Mouse (Mus musculus) G1E-ER4 (cell line): ENCODE results near the gene Galnt17. TPM values are rescaled to one million over a fixed set of nuclear protein-coding genes. Genes with fewer than 3 reads are reported as not detected.

Experiments used
- GATA1 ChIP-seq: IDR thresholded peaks from one replicate; pipeline ENCODE4 v1.8.0; 2012; ENCODE audit warnings: low read length, inconsistent platforms
- polyA plus RNA-seq: library from polyadenylated mRNA; stranded (reverse); fragments of >175 nt; gene quantifications from 2 replicates; pipeline ENCODE4 v1.2.3, GENCODE M21; 2012

Galnt17 gene
- polyA plus RNA-seq, 1 experiment: not detected

DNA sequence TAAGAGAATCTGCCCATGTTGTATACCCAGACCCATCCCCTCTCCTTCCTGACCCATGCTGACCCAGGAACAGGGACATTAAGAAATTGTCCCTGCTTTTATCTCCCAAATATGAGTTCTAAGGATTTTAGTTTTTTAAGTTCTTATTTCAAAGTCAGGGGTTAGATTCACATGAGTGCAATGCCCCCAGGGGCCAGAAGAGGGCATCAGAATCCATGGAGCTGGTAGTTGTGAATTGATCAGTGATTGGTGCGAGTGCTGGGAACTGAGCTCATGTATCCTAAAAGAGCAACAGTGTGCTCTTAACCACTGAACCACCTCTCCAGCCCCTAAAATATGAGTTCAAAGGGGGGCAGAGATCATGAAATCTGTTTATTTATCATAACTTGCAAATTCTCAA is 438.4 kb downstream of the Galnt17 start:
- no peak for TF ChIP-seq GATA1

DNA sequence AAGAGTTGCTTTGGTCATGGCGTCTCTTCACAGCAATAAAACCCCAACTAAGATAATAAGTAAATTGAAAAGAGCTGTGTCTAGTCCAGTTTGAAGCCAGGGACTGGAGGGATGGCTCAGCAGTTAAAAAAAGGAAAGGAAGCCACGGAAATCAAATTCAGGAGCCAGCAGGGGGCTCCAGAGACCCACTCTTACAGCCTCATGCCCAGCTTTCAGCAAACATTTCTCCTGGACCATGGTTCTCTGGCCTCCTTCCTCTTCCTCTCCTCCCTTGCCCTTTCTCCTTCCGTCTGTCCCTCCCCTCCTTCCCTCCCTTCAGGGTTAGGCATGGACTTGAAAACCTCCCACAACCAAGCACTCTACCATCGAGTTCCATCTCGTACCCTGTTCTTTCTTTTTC is 446.0 kb downstream of the Galnt17 start:
- no peak for TF ChIP-seq GATA1

DNA sequence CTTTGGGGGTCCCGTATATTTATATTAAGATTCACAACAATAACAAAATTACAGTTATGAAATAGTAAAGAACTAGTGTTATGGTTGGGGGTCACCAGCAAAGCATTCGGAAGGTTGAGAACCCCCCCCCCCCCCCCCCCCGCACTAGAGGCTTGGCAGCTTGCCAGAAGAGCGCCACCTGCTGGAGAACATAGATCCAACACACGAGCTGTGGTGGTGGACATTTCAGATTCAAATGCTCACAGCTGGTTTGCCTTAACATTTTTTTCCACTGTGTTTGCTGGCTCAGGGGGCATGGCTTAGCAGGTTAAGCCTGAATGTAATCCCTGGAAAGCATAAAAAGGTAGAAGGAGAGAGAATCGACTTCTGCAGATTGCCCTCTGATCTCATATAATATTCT is 448.6 kb downstream of the Galnt17 start:
- no peak for TF ChIP-seq GATA1

DNA sequence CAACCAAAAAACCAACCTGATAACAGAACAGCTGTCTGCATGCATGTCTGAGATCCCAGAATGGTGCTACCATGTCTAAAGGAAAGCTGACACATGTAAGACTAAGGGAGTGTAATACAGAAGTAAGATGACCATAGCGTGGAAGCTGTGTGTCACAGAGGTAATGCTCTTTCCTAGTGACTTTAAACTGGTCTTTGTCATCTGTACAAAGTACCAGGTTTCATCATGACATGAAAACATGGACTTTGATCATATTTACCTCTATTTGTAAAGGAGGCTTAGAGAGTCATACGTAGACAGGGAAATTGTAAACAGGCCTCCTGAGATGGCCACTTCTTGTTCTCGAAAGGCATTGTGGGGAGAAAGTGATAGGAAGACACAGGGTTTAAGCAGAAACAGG is 449.6 kb downstream of the Galnt17 start:
- TF ChIP-seq GATA1: no peak

DNA sequence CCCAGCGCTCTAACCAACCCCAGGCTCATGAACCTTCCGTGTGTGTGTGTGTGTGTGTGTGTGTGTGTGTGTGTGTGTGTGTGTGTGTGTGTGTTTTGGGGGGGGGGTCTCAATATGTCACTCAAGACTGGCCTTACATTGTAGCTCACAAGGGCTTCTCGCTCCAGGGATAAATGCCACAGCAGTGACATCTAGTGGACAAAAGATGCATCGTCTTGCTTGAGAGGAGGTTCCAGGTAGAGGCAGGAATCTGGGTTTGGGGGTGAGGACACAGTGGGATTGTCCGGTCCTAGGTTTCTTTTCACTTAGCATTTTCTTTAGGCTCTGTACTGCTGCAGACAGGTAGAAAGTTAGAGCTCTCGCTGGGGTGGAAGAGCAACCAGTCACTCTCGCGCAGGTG is 450.1 kb downstream of the Galnt17 start:
- no peak for TF ChIP-seq GATA1

DNA sequence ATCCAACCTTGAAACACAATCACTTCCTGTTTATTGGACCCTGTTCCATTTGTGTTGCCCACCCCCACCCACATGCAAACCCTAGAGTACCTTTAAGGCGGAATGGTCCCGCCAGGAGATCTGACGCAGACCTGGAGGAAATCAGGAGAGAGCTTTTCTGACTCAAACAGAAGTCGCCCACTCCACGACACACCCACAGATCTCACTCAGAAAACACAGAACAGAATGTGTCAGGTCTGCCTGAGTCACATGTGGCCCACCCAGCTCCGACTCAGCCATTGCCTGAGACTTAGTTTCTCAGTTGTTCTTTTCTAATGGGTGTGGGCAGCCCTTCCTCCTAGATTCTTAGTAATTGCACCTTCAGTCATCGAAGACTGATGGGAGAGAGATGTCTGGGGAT is 453.9 kb downstream of the Galnt17 start:
- TF ChIP-seq GATA1: no peak

DNA sequence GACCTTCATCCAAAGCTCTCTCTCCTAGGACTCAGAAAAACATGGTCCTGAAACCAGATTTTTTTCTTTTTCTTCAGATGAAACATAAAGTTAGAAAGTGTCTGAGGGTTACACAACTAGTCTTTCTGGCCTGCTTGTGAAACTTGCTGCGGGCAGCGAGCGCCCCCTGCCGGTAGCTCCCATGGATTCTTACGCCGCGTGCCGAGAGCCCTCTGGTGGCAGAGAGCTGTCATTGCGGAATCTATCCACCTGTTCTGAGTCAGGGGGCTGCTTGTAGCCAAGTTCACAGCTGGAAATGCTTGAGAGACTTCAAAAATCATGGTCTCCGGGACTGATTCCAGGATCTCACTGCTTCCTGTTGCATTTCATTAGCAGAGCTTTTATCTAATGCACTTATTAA is 454.9 kb downstream of the Galnt17 start:
- no peak for TF ChIP-seq GATA1

DNA sequence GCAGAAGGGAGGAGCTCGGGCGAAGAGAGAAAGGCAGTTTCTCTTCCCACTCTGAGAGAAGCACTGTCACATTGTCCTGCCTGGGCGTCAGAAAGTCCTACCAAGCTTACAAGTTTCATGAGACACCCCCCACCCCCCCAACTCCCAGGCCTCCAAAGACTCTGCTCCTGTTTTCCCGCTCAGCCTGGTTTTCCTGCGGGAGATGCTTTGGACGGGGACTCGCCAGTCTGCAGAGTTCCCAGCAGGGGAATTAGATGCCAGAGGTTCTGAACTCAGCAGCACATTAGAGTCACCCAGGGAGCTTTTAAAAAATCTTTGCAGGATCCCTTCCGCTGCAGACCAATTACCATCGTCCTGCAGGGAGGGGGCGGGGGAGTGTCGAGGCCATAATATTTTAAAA is 456.1 kb downstream of the Galnt17 start:
- no peak for TF ChIP-seq GATA1

DNA sequence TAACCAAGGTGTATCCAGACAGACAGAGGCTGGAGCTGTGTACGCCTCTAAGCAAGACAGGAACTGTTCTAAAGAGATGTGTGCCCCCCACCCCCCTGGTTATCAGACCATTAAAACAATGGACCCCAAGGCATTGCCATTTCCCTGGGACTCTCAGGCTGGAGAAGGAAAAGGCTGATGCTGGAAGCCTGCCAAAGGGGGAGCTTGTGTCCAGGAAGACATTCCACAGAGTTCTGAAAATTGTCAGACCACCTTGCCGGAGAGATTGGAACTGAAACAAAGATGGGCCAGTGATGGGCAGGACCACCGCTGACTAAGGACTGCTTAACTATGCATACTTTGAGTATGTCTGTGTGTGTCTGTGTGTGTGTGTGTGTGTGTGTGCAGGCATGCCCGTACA is 458.7 kb downstream of the Galnt17 start:
- TF ChIP-seq GATA1: no peak

DNA sequence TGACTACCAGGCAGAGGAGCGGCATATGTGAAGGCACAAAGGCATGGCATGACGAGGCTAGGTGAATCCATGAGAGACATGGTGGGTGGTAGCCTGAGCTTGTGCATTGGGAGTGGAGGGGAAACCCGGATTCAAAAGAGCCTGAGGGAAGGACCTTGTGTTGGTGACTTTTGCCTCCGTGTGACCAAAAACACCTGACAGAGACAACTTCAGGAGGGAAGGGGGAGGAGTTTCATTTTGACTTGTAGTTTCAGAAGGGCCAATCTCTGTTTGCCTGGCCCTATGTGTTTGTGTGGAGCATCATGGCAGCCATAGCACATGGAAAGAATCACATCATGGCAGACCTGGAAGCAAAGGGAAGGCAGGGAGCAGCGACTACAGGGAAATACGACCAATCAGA is 459.7 kb downstream of the Galnt17 start:
- TF ChIP-seq GATA1: no peak

DNA sequence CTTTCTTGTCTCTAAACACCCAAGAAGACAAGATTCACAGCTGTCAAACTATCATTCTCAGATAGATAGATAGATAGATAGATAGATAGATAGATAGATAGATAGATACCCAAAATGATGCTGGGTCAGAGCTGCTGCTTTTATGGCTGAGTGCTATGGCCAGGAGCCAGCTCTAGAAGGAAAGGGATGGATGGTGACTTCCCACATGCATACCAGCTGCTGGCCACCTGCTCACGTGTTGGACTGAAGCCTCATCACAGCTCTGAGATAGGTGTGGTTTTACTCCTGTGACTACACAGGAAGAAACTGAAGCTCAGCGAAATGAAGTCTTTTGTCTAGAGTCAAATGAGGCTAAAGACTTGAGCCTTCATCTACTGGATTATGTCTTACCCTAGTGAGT is 482.5 kb downstream of the Galnt17 start:
- no peak for TF ChIP-seq GATA1
